Mouse (Mus musculus) c-Kit-positive CD71-positive TER-119-negative erythroid progenitor cells, embryonic 14.5 days (primary cell): ENCODE measurements around the gene Glb1l2.

Experiments used
- DNase-seq: peaks from one replicate; pipeline ENCODE4 v3.0.0-alpha.2; 2013; ENCODE audit warnings: low read depth

Gene Glb1l2

DNA sequence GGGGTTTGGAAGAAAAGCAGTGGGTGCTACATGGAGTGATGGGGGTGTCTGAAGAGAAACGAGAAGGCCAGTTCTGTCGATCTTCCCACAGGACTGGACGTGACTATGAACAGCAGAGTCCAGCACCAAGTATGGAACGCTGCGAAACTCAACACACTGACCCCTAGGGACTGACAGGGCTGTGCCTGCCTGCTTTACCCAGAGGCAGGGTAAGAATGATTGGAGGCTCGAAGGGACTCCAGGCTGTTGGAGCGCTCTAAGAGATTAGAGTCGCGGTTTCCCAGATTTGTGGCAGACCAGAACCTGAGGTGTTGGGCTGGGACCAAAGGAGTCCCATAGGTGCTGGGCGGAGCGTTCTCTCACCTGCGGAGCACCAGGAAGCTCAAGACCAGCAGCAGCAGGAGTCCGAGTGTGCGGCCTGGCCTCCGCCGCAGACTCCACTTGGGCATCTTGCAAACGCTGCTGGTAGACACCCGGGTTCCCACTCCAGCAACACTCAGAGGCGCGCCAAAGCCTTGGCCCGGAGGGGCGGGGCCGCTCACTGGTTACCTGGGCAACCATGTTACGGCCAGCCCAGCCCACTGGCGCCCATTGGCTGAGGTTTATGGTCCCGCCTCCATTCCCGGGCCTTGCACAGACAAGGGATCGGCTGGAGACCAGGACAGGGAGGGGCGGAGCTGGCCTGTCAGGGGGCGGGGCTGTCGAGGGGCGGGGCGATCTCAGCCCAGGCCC lies at the start of gene Glb1l2:
Gene Glb1l2 (minus strand): TSS at position 534 of the 732 bp plus-strand sequence.
- peak; percentile 56 for DNase-seq

DNA sequence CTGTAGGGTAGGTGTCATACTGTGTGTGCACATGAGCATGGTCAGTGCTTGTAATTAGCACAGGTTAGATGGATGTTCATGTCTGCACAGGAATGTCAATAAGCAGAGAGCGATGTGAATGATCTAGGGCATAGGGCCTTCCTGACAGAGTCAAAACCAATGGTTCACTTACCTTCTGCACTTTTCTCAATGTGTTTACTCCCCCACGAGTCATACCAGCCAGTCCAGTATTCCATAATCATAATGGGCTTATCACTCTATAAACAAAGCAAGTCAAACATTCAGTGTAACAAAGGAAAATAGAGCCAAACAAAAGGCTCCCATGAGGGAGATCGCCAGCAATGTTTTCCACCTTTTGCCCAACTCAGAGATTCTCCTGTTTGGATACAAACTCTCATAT lies 24.8 kb upstream of the Glb1l2 start:
- DNase-seq, result no peak

DNA sequence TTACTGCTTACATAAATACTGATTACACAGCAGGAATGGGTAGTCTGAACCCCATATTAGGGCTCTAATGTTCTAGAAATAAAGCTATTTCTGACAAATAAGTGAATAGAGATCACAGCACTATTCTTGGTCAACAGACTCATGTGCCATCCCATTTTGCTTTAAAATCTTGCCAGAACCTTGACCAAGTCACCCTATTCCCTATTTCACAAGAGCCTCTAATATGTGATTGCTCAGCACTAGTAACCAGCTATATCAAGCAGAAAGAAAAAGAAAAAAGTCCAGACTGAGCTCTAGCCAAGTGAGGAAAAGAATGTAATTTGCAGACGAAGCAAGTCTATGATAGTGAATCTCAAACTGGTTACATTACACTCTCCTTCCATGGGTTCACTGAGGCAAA lies 13.7 kb upstream of the Glb1l2 start:
- no peak for DNase-seq

DNA sequence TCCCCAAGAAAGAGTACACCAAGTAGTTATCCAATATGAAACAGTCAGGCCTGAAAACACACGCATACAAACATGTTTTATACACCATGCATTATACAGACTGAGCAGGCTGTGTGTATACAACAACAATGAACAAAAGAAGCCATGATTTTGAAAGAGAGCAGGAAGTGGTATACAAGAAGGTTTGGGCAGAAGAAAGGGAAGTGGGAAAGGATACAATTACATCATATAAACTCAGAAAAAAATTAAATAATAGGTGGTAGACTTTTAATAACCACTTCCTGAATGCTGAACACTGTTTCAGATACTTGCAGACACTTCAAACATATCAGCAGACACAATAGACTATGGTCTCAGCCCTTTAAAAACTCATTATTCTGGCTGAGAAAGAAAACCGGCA lies 2.5 kb upstream of the Glb1l2 start:
- no peak for DNase-seq

DNA sequence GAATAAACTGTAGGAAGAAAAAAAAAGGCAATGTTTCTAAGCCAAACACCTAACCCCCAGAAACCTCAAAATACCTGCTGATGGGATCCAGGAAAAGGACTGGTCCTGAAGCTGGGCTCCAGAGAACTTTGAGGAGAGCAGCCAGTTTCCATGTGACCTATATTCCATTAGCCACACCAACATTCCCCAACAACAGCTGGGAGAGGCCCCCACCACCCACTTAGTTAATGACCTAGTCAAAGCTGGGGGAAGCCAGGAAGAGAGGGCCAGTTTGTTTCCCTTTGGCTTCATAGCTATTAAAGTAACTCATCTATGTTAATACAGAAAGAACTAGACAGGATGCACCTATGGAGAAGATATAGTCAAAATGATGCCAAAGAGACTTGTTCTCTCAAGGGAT lies 1.9 kb downstream of the Glb1l2 start:
- DNase-seq, result no peak

DNA sequence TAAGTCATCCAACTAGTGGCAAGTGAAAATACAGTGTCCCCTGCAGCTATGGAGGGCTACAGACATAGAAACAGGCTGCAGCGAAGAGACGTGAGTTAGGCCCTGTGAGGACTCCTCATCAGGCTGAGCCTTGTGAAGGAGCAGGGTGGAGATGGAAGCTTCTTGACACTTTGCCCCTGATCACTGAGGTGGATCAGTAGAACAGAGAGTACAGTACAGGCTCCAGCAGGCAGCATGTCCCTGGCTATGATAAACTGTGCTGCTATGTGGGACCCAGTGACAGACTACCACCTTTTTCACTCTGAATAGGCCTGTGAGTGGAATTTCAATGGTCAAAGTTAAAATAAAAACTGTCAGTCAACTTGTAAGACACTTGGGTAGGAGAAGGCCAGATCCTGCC lies 5.9 kb downstream of the Glb1l2 start:
- DNase-seq, result no peak

DNA sequence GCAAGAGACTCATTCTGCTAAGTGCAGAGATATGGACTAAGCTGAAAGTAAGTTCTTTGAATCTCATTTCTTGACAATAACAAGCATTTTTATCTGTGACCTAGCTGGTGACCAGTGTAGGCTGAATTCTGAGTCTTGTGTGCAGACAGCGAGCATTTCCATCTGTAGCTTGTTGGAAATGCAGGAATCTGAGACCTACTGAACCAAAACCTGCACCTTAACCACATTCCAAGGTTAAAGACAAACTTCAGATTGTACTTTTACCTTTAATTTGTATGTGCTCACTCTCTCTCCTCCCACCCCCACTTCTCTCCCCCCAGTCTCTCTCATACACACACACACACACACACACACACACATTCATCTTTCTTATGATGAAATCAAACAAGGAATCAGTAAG lies 7.5 kb downstream of the Glb1l2 start:
- no peak for DNase-seq

DNA sequence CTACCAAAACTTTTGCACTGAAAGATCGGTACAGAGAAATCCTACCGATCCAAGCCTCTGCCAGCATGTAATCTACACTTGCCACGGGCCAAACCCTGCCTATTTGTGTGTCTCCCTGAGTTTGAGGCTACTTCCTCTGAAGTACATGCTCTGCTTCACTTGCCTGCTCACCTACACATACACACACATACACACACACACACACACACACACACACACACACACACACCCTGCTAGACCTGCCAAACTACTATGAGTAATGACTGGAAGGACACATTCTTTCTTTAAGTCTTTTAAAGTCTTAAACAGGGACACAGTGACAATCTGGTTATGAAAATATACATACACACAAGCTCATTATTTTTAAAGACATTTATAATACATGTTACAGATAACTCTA lies 8.1 kb downstream of the Glb1l2 start:
- no peak for DNase-seq

DNA sequence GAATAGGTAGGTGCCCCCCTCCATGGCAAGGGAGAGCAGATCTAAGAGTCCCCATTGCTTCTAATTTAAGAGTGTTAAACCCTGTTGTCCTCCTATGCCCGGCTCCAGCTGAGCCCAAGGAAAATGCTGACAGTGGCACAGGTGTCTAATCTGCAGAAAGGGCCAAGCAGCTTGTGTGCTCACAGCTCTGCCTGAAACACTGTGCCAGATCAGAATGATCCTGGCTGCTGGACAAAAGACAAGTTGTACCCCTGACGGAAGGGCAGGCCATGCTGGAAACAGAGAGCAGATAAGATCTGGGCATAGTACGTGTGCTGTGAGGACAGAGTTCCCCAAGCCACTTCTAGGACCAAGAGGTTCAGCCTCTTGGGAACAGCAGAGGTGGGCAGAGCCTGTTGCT lies 13.4 kb downstream of the Glb1l2 start:
- DNase-seq, result no peak

DNA sequence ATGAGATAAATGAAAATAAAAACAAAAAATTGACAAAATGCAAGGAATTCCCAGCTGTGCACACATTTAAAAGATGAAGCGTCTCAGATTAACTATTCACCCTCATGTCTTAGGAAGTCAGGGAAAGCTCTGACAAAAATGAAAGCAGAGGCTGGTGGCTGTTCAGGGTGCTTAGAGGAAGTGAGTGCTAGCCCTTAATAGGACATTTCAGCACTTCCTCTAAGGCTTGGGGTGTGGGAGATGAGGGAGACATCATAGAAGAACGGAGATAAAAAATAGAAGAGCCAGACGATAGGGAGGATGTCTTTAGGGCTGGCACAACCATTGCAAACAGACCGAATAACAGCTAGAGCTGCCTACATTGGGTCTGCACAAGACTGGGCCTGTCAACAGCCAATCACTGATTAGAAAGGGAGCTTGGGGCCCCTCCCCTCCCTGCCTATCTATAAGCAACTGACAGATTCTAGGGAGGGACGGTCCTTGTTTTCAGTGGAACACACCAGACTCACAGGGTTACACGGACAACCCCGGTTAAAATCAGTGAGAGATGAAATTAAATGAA lies 22.8 kb downstream of the Glb1l2 start:
- DNase-seq, result no peak

DNA sequence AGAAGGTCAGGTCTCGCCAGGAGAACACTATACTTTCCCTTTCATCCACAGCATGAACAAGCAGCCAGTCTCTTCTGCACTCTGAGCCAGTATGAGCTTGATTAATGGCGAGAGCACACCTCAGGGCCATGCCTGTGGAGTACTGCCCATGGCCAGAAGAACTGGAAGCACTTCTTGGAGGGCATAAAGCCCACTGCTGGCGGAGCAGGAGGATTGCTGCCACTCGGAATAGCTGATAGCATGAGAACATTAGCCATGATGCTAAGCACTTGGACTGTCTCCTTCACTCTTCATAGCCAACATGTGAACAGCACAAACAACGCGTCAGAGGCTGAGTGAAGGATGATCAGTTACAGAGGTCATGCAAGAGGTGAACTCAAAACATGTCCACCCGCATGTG lies 27.8 kb downstream of the Glb1l2 start:
- no peak for DNase-seq

DNA sequence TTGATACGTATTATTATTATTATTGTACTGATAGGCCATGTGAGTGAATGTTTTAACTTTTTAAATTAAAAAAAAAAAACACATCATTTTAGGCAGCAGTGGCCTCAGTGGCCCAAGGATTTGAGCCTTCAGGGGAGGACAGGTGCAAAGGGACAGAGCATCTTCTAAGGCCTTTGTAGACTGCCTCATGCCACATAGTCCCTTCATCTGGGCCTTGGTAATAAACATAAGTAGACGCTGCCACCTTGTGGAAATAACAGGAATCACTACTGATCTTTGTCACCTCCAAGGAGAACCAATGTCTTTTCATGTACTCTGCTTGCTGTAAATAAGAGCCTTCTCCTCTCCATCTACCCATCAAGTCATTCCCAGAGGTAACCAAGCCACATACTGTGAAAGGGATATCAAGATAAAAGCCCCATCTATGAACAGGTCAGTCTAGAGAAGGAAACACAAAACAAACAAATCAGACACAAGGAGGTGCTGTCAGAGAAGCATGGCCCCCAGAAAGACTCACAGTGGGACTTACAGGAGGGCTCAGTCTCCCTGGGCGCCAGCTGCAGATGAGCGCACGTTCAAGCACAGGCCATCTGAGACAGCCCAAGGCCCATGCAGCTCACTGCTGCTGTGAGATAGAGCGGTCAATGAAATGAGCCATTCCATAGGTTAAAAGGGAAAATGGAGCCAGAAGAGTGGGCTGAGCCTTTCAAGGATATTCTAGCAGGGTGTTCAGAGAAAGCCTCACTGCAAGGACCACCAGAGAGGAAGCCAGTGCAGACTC lies 30.0 kb downstream of the Glb1l2 start:
- DNase-seq, result peak; percentile 13

DNA sequence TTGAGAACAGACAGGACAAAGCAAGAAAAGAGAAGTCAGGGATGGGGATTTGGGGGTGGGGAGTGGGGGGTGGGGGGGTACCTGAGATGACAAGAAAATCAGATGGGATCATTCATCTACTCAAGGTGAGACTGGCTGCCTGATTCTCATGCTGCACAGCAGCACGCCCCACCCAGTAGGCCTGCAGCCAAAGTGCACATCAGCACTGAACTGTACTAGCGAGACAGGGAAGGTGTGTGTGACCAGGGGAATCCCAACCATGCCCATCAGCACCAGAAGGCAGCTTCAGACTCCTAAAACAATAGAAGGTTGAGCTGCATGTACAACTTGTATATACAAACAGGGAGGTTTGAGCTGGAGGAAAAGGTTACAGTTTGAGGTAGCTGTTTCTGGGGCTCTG lies 30.6 kb downstream of the Glb1l2 start:
- no peak for DNase-seq

DNA sequence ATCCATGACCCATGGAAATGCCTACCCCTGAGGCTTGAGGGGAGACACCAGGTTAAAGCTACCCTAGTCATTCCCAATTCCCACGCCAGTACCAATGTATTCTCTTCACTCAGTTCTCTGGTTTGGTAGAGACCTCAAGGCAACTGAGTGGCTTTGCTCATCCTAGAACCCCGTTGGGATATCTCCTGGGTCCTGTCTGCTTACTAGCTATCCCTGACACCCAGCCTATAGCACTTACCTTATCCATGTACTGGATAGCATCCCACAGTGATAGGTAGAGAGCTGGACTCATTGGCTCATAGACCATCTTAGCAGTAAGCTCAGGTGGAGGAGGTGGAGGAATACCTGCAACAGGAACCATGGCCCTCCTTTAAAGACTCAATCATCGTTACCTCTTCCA lies 38.1 kb downstream of the Glb1l2 start:
- no peak for DNase-seq

DNA sequence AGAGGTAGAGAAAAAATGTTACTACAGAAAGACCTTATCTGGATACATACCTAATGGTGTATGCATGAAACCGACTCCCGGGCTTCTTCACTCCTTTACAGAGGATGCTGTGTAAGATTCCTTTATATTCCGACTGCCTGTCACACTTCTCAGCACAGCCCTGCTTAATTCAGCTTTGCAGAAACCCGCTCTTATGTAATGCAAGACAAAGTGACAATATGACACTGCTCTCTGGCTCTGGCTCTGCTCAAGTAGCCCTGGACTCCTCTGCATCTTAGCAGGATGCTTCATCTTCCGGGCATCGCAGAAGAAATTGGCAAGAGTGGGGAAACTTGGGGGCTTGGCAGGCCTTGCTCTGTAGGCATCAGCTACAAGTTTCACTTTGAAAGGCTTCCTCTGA lies 43.8 kb downstream of the Glb1l2 start:
- DNase-seq, result no peak

DNA sequence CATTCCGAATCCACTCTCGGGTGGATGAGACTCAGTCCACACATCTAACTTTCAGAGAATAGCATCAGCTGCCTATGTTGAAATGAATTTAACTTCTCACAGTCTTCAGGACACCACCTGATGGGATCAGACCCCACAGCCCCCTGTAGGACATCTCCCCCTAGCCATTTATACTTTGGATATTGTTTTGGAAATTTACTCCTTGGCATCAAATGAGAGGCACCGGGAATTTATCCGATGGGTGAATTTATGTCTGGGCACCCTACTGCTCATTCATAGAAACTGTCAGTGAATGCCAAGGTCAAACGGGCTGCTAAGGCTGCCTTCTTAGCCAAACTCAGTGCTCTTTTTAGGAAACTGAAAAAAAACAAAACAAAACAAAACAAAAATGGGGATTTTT lies 45.7 kb downstream of the Glb1l2 start:
- no peak for DNase-seq

DNA sequence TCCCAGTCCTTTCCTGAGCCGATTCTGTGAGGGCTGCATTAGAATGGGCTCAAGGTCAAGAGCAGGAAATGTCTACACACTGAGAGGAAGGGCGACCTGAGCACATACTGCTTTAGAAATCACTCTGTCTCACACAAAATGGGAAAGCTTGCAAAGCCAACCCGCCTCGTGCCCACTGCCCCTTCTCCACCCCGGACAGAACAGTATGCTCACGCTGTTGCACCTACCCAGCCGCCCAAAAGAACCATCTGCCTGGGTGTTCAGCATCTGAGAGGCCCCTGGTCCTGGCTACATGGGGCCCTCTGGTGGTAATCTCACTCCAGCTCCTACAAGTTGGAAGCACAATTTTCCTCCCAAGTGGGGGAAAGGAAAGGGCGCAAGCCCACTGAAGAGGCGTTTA lies 46.2 kb downstream of the Glb1l2 start:
- no peak for DNase-seq

DNA sequence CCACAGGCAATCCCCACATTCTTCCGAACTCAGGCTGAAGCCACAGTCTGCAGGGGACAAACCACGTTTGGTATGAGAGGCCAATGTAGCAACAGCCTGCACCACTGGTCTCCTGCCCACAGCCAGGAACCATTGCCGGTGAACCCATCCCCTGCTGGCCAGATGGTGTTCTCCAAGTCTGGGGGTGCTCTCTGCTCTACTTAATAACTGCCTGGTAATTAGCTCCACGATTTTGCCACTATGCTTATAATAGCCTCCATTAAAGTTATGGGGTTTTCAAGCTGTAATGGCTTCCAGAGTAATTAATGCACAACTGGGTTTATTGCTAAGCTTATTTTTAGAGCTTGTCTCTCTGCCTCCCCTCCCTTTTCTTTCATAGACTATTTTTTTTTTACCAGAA lies 57.4 kb downstream of the Glb1l2 start:
- no peak for DNase-seq

DNA sequence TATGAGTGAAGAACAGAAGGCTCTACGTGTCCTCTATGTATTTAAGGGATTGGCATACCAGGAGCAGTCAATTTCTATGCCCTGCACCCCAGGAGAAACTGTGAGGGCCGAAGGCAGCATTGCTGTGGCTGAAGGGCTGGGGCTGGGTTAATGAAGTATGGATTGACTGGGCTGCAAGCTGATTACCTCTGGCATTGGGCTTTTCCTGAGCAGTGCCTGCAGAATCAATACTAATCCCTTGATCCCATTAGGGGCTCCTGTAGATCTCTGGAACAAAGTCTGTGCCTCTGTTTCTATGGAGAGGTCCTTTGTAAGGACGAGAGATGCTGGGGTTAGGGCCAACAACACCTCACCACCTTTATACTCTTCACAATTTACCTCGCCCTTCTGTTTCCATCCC lies 59.1 kb downstream of the Glb1l2 start:
- no peak for DNase-seq

DNA sequence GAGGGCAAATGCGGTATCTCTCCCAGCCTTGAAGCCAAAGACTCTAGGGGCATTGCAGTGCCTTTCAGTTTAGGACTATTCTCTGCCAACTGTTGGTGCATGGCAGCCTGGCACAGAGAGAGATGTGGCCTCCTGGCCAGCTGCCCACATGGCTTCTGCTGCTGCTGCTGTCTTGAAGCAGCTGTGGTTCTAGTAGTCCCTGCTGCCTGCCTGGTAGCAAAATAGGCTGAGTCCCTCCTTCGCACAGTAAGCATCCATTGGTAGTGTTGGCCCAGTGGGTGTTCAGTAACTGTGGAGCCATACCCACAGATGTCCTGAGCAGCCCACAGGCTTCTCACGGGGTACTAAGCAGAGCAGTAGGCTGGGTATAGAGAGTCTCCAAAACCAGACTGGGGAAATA lies 63.5 kb downstream of the Glb1l2 start:
- DNase-seq, result no peak

DNA sequence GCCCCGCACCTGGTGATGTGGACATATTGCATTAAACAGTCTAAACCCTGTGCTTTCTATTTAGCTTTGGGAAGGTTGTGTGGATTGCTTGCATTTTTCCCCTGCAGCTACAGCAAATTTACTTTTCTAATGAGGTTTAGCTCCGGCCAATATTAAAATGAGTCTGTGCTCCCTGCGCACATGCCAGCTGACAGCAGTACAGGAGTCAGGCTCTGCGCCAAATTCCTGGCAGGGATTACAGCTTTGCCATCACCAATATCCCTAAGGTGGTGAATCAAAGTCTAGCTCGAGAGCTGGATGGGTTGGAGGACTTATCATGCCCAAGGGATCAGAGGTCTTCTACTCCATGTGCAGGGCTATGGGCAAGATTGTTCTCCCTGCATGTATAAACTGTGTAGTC lies 69.2 kb downstream of the Glb1l2 start:
- no peak for DNase-seq

DNA sequence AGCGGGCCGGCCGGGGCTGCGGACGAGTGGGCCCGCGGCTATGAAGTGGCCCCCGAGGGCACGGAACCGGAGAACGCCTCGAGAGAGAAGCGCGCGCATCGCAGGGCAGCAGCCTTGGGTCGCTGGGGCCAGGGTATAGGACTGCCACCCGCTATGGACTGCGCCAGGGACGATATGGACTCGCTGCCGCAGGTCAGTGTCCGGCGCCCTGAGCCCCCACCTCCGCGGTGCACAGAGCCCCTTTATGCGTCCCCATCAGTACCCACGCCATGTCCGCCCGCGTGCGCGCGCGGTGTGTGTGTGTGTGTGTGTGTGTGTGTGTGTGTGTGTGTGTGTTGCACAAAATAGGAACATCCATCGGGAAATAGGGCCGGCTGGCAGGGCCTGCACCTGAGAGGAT lies 72.3 kb downstream of the Glb1l2 start:
- no peak for DNase-seq

DNA sequence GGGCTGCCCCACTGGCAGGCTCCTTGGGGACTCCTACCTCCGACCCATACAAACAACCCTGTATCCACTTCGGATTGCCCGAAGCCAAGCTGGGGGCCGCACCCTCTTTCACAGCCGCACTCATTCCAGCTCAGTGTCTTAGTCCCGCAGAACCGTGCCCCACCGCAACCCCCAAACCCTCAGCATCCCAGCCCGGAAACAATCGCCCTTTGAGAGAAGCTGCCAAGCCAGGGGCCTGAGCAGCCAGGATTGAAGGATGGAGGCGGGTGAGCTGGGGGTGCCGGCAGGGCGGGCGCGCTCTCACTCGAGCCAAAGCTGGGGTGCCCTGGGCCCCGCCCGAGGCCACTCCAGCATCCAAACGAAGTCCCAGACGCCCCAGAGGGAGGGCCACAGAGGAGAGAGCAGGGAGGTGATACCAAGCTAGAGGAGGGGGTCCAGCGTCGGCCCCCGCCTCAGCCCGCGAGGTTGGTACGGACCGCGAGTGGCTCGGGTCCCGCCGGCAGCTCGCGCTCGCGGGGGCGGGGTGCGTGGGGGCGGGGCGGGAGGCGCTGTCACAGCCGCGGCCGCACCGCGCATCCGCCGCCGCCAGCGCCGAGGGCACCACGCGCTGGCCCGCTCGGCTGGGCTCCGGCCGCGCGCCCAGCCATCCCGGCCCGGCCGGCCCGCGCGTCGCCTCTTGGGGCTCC lies 72.9 kb downstream of the Glb1l2 start, which contains the start of gene B3gat1:
Gene B3gat1 (plus strand): TSS at position 523 of the 686 bp plus-strand sequence.
- no peak for DNase-seq
